In the genomic region with DNA sequence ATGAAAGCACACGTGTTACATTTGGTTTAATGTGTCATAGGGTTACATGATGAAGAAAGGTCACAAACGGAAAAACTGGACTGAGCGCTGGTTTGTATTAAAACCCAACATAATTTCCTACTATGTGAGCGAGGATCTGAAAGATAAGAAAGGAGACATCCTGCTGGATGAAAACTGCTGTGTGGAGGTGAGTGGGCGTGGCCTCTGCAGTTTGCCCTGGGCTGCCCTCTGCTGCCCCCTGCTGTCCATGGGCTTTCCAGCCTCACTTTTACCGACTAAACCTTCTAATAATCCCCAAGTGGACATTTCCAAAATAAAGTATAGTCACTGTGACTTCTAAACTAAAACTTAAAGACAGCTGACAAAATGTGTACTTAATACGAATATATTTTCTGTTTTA, we compare ENCODE assay signal across 9 mouse cellular contexts. TPM values are rescaled to one million over a fixed set of nuclear protein-coding genes. Genes with fewer than 3 reads are reported as not detected.
DNase-seq lines count a peak whose midpoint lies in the region; ATAC-seq and TF ChIP-seq lines count a peak whose summit lies in the region.
"Had no signal": no experiment of that assay in that cellular context is flagged by ENCODE, and none has a peak within 500 bp of the region (broad histone marks: within the 10 kb centered on the region; RNA-seq: fewer than 3 reads in every experiment).

No protein-coding gene starts in this region.

- no peak overlapping the region for H3K4me3 ChIP-seq in forebrain, embryonic 14.5 days (ENCODE audit: low read depth, low read length)
- no peak overlapping the region for H3K4me3 ChIP-seq in forebrain, embryonic 16.5 days (replicated peaks; ENCODE audit: low read length)
- no peak overlapping the region for H3K4me3 ChIP-seq in embryonic facial prominence, embryonic 11.5 days (ENCODE audit: low read depth, low read length)
- H3K4me3 ChIP-seq in left cerebral cortex, adult 2 months = no peak overlapping the region
- H3K4me3 ChIP-seq in midbrain, postnatal 0 days (ENCODE audit: low read depth, low read length) = no peak overlapping the region
- H3K4me3 ChIP-seq: myocyte had no signal

- H3K9me3 ChIP-seq in forebrain, embryonic 14.5 days (replicated peaks; ENCODE audit: control insufficient read depth, low read length) = no peaks in the 10 kb centered on the region
- no peaks in the 10 kb centered on the region for H3K9me3 ChIP-seq in forebrain, embryonic 16.5 days (ENCODE audit: control insufficient read depth, low read length)
- no peaks in the 10 kb centered on the region for H3K9me3 ChIP-seq in embryonic facial prominence, embryonic 11.5 days (replicated peaks; ENCODE audit: control insufficient read depth, low read length)
- H3K9me3 ChIP-seq in midbrain, postnatal 0 days (ENCODE audit: low read length) = no peaks in the 10 kb centered on the region

- DNase-seq in forebrain, embryonic 14.5 days (ENCODE audit: low spot score) = peak; percentile 71
- DNase-seq in adrenal gland, postnatal 14 days = peak; percentile 94
- peak; percentile 84 for DNase-seq in embryonic facial prominence, embryonic 11.5 days (ENCODE audit: low spot score)
- peak; percentile 75 to 81 for DNase-seq in left cerebral cortex, adult 2 months (ENCODE audit: extremely low spot score in 1 of 2, low spot score in 2 of 2)
- DNase-seq in midbrain, postnatal 0 days (ENCODE audit: low spot score) = peak; percentile 53
- DNase-seq in spleen, postnatal 4 days (ENCODE audit: low spot score in 2 of 2) = peak; percentile 86 to 97

- no peaks in the 10 kb centered on the region; the same call in 1 of the 2 replicates for H3K36me3 ChIP-seq in forebrain, embryonic 14.5 days (ENCODE audit: control insufficient read depth, insufficient read depth, low read length)
- H3K36me3 ChIP-seq in forebrain, embryonic 16.5 days (ENCODE audit: control insufficient read depth, insufficient read depth) = no peaks in the 10 kb centered on the region
- no peaks in the 10 kb centered on the region for H3K36me3 ChIP-seq in embryonic facial prominence, embryonic 11.5 days (replicated peaks; ENCODE audit: control insufficient read depth, insufficient read depth, low read depth, low read length)
- H3K36me3 ChIP-seq in midbrain, postnatal 0 days (ENCODE audit: insufficient read depth, low read length) = no peaks in the 10 kb centered on the region

- WGBS in forebrain, embryonic 14.5 days = 40% methylated on average over 7 of the region's 7 CpGs
- WGBS in forebrain, embryonic 16.5 days = 35% methylated on average over 7 of the region's 7 CpGs
- WGBS in embryonic facial prominence, embryonic 11.5 days = 27% methylated on average over 7 of the region's 7 CpGs
- 34% methylated on average over 7 of the region's 7 CpGs for WGBS in midbrain, postnatal 0 days

- intact Hi-C loops in left cerebral cortex, adult 2 months (cut with DNase I) = loop anchor here (1.0 kb wide), 1 partner anchor 101 kb away; no protein-coding TSS in a partner anchor

- no peak overlapping the region for H3K27ac ChIP-seq in forebrain, embryonic 14.5 days (ENCODE audit: low read depth, low read length)
- H3K27ac ChIP-seq in forebrain, embryonic 16.5 days (ENCODE audit: low read length) = no peak overlapping the region
- no peak overlapping the region for H3K27ac ChIP-seq in embryonic facial prominence, embryonic 11.5 days (replicated peaks; ENCODE audit: low read depth, low read length)
- no peak overlapping the region for H3K27ac ChIP-seq in left cerebral cortex, adult 2 months
- no peak overlapping the region for H3K27ac ChIP-seq in midbrain, postnatal 0 days (ENCODE audit: low read depth, low read length)

- no peak overlapping the region for H3K9ac ChIP-seq in forebrain, embryonic 14.5 days (ENCODE audit: low read length)
- no peak overlapping the region for H3K9ac ChIP-seq in forebrain, embryonic 16.5 days (replicated peaks; ENCODE audit: low read depth, low read length)
- H3K9ac ChIP-seq in embryonic facial prominence, embryonic 11.5 days (replicated peaks; ENCODE audit: low read length) = no peak overlapping the region
- no peak overlapping the region for H3K9ac ChIP-seq in midbrain, postnatal 0 days (replicated peaks; ENCODE audit: low read length, poor library complexity, severe bottlenecking)

- H3K27me3 ChIP-seq in forebrain, embryonic 14.5 days (replicated peaks; ENCODE audit: control insufficient read depth, insufficient read depth, low read length) = no peaks in the 10 kb centered on the region
- H3K27me3 ChIP-seq in forebrain, embryonic 16.5 days (replicated peaks; ENCODE audit: control insufficient read depth, insufficient read depth, low read length) = no peaks in the 10 kb centered on the region
- no peaks in the 10 kb centered on the region for H3K27me3 ChIP-seq in embryonic facial prominence, embryonic 11.5 days (ENCODE audit: control insufficient read depth, insufficient read depth, low read length)
- no peaks in the 10 kb centered on the region for H3K27me3 ChIP-seq in midbrain, postnatal 0 days (ENCODE audit: insufficient read depth, low read length)

- ATAC-seq in forebrain, embryonic 14.5 days = no peak
- no peak for ATAC-seq in forebrain, embryonic 16.5 days
- no peak for ATAC-seq in embryonic facial prominence, embryonic 11.5 days (replicated peaks; ENCODE audit: insufficient number of reproducible peaks, low FRiP score, low TSS enrichment, low read depth)
- peak; percentile 68 to 88 for ATAC-seq in hematopoietic stem cell, adult 5-6 weeks (replicated peaks in 1 of 2; ENCODE audit: insufficient read depth in 1 of 2, low FRiP score in 2 of 2, low TSS enrichment in 1 of 2, low read depth in 1 of 2, poor library complexity in 2 of 2, severe bottlenecking in 2 of 2)
- no peak for ATAC-seq in midbrain, postnatal 0 days (ENCODE audit: low FRiP score)

- no peaks in the 10 kb centered on the region for H3K4me1 ChIP-seq in forebrain, embryonic 14.5 days (ENCODE audit: control insufficient read depth, insufficient read depth, low read length)
- H3K4me1 ChIP-seq in forebrain, embryonic 16.5 days (replicated peaks; ENCODE audit: control insufficient read depth, insufficient read depth, low read length) = 0 out of 2 replicates have a peak, but pooled peaks cover 3% of the 10 kb centered on the region
- no peaks in the 10 kb centered on the region for H3K4me1 ChIP-seq in embryonic facial prominence, embryonic 11.5 days (ENCODE audit: control insufficient read depth, insufficient read depth, low read length)
- no peaks in the 10 kb centered on the region for H3K4me1 ChIP-seq in midbrain, postnatal 0 days (ENCODE audit: insufficient read depth, low read length)

- H3K4me2 ChIP-seq in forebrain, embryonic 14.5 days (ENCODE audit: low read length) = no peak overlapping the region
- H3K4me2 ChIP-seq in forebrain, embryonic 16.5 days (ENCODE audit: low read length) = no peak overlapping the region
- no peak overlapping the region for H3K4me2 ChIP-seq in embryonic facial prominence, embryonic 11.5 days (ENCODE audit: low read depth, low read length)
- H3K4me2 ChIP-seq in midbrain, postnatal 0 days (ENCODE audit: low read depth, low read length, poor library complexity, severe bottlenecking) = no peak overlapping the region

- TF ChIP-seq CTCF in left cerebral cortex, adult 2 months (IDR thresholded peaks at IDR 0.05) = peak; percentile 98
- TF ChIP-seq CTCF in midbrain, postnatal 0 days (IDR thresholded peaks at IDR 0.05) = peak; percentile 78

RNA-seq across cellular contexts. Expression of a gene that starts 44.3 kb away (rescaled TPM):
- polyA plus RNA-seq in forebrain, embryonic 14.5 days (2014; fragmentation: Nextera tagmentation; extraction: Ambion mirVana) = 8.6 and 10.7 TPM in 2 replicates
- polyA plus RNA-seq in forebrain, embryonic 16.5 days (2015; fragmentation: Nextera tagmentation; extraction: Ambion mirVana) = 11.7 and 13.2 TPM in 2 replicates
- 17.2 and 28.1 TPM in 2 replicates for total RNA-seq in adrenal gland, postnatal 14 days (2021)
- 21.2 and 22.7 TPM in 2 replicates for polyA plus RNA-seq in embryonic facial prominence, embryonic 11.5 days (2014; fragmentation: Nextera tagmentation; extraction: Ambion mirVana)
- 90.0 and 96.9 TPM in 2 replicates for total RNA-seq in hematopoietic stem cell, adult 5-6 weeks (2017)
- total RNA-seq in left cerebral cortex, adult 2 months (2021) = 10 to 100 TPM; 11.6 to 12.2 TPM
- 7.3 and 11.4 TPM in 2 replicates for total RNA-seq in midbrain, postnatal 0 days (2014; rRNA removed)
- polyA plus RNA-seq in midbrain, postnatal 0 days (2015; fragmentation: Nextera tagmentation; extraction: Ambion mirVana) = 6.3 and 7.0 TPM in 2 replicates

Comparison
In these comparisons a context has a peak if more than half of its experiments do, and no peak if none do; other contexts are left out.
1. ATAC-seq: peak in hematopoietic stem cell, adult 5-6 weeks (2 of 2); none in forebrain, embryonic 14.5 days (single experiment), forebrain, embryonic 16.5 days (single experiment), embryonic facial prominence, embryonic 11.5 days (single experiment) and midbrain, postnatal 0 days (single experiment).
2. Peak in every context shown above with its lines, with median percentiles within 50 percentile points of each other: DNase-seq.